ENCODE assay signal across 38 mouse cellular contexts in genomic region chr11:46418438-46418837, GRCm38 (mm10). TPM values are rescaled to one million over a fixed set of nuclear protein-coding genes. Genes with fewer than 3 reads are reported as not detected.
A peak's percentile ranks its signal among the peaks of the same experiment; 100 is the strongest.
DNase-seq lines count a peak whose midpoint lies in the region; ATAC-seq and TF ChIP-seq lines count a peak whose summit lies in the region.
"Had no signal": no experiment of that assay in that cellular context is flagged by ENCODE, and none has a peak within 500 bp of the region (broad histone marks: within the 10 kb centered on the region; RNA-seq: fewer than 3 reads in every experiment).

No protein-coding gene starts in this region.

- ATAC-seq in limb, embryonic 13.5 days (ENCODE audit: low FRiP score, low read depth) = peak; percentile 90
- no peak for ATAC-seq in forebrain, embryonic 13.5 days
- ATAC-seq: forebrain, embryonic 16.5 days; inflammation-experienced regulatory T-cells, adult 6 months; midbrain, embryonic 16.5 days had no signal

- TF ChIP-seq POLR2A in thymus, adult 2 months (IDR thresholded peaks at IDR 0.05; ENCODE audit: control insufficient read depth, extremely low read depth, insufficient read depth, low read length, poor library complexity) = no peak

- H3K27ac ChIP-seq in limb, embryonic 13.5 days = no peak overlapping the region; the same call in 1 of the 2 replicates
- no peak overlapping the region for H3K27ac ChIP-seq in forebrain, embryonic 13.5 days
- H3K27ac ChIP-seq in thymus, adult 2 months (ENCODE audit: control insufficient read depth, insufficient read depth, low read length) = no peak overlapping the region
- H3K27ac ChIP-seq: forebrain, embryonic 10.5 days; heart, adult 2 months; hindbrain, embryonic 14.5 days; kidney, embryonic 15.5 days; left cerebral cortex, adult 2 months; liver, embryonic 14.5 days had no signal

- no peak overlapping the region for H3K9ac ChIP-seq in limb, embryonic 13.5 days
- no peak overlapping the region for H3K9ac ChIP-seq in forebrain, embryonic 13.5 days
- H3K9ac ChIP-seq: heart, embryonic 12.5 days; hindbrain, embryonic 14.5 days; kidney, embryonic 15.5 days; liver, embryonic 14.5 days; lung, embryonic 14.5 days had no signal

- peak; percentile 13 for DNase-seq in gastrocnemius, postnatal 25 days
- DNase-seq in gastrocnemius, adult 18-20 months (ENCODE audit: low spot score) = no peak
- DNase-seq in A20 (ENCODE audit: low read depth, low spot score) = peak; percentile 47
- DNase-seq in NIH3T3 (ENCODE audit: low read depth) = peak; percentile 56
- DNase-seq in left cerebral cortex, postnatal 10 days (ENCODE audit: extremely low spot score in 1 of 2, low spot score in 2 of 2) = no peak
- no peak for DNase-seq in thymus, adult 2 months
- DNase-seq: adrenal gland, postnatal 25 days; B cell, adult 2 months; cerebellum, adult 11-12 months; cerebellum, adult 9-11 months; gastrocnemius, postnatal 14 days; heart, adult 2 months; kidney, adult 11 months; kidney, postnatal 25 days; lung, postnatal 14 days; thymus, postnatal 4 days had no signal

- H3K36me3 ChIP-seq in limb, embryonic 13.5 days = no peaks in the 10 kb centered on the region
- no peaks in the 10 kb centered on the region for H3K36me3 ChIP-seq in forebrain, embryonic 13.5 days (ENCODE audit: poor library complexity, severe bottlenecking)
- no peaks in the 10 kb centered on the region for H3K36me3 ChIP-seq in thymus, adult 2 months (ENCODE audit: control insufficient read depth, insufficient read depth, low read length)
- H3K36me3 ChIP-seq: forebrain, embryonic 10.5 days; heart, embryonic 12.5 days; kidney, embryonic 15.5 days had no signal

- H3K4me3 ChIP-seq in limb, embryonic 13.5 days = no peak overlapping the region
- no peak overlapping the region for H3K4me3 ChIP-seq in forebrain, embryonic 13.5 days
- no peak overlapping the region for H3K4me3 ChIP-seq in thymus, adult 2 months (ENCODE audit: control insufficient read depth, insufficient read depth, low read length)
- H3K4me3 ChIP-seq: forebrain, embryonic 10.5 days; heart, adult 2 months; heart, embryonic 12.5 days; kidney, embryonic 15.5 days; left cerebral cortex, adult 2 months had no signal

- intact Hi-C loops in left cerebral cortex, postnatal 10 days (cut with DNase I) = no loop called here

- H3K4me2 ChIP-seq in limb, embryonic 13.5 days (replicated peaks) = no peak overlapping the region
- H3K4me2 ChIP-seq in forebrain, embryonic 13.5 days = no peak overlapping the region
- H3K4me2 ChIP-seq: heart, embryonic 12.5 days; hindbrain, embryonic 14.5 days; kidney, embryonic 15.5 days; lung, embryonic 14.5 days; midbrain, embryonic 11.5 days had no signal

- 10% methylated on average over 1 of the region's 1 CpGs for WGBS in limb, embryonic 13.5 days
- 81% methylated on average over 1 of the region's 1 CpGs for WGBS in forebrain, embryonic 13.5 days
- 94% methylated on average over 1 of the region's 1 CpGs for WGBS in thymus, adult 2 months

- TF ChIP-seq CTCF in thymus, adult 2 months (IDR thresholded peaks at IDR 0.05; ENCODE audit: borderline replicate concordance, control insufficient read depth, extremely low read depth, insufficient read depth, low read length, poor library complexity) = no peak

- no peaks in the 10 kb centered on the region for H3K9me3 ChIP-seq in limb, embryonic 13.5 days
- no peaks in the 10 kb centered on the region for H3K9me3 ChIP-seq in forebrain, embryonic 13.5 days (replicated peaks)
- H3K9me3 ChIP-seq: forebrain, embryonic 10.5 days; heart, embryonic 12.5 days; kidney, embryonic 15.5 days had no signal

- H3K27me3 ChIP-seq in limb, embryonic 13.5 days = no peaks in the 10 kb centered on the region
- no peaks in the 10 kb centered on the region for H3K27me3 ChIP-seq in forebrain, embryonic 13.5 days
- no peaks in the 10 kb centered on the region for H3K27me3 ChIP-seq in thymus, adult 2 months (ENCODE audit: control insufficient read depth, insufficient read depth, low read length)
- H3K27me3 ChIP-seq: heart, embryonic 12.5 days; kidney, embryonic 15.5 days had no signal

- peaks cover 12% of the 10 kb centered on the region for H3K4me1 ChIP-seq in limb, embryonic 13.5 days
- H3K4me1 ChIP-seq in forebrain, embryonic 13.5 days = no peaks in the 10 kb centered on the region
- peaks cover 3% of the 10 kb centered on the region; the same call in 1 of the 2 replicates for H3K4me1 ChIP-seq in thymus, adult 2 months (replicated peaks; ENCODE audit: control insufficient read depth, insufficient read depth, low read length)
- H3K4me1 ChIP-seq: forebrain, embryonic 10.5 days; heart, embryonic 12.5 days; kidney, embryonic 15.5 days had no signal

RNA-seq across cellular contexts. Expression of gene Med7, which starts 18.3 kb away (rescaled TPM):
- 10 to 100 TPM; 13.6 to 16.1 TPM for total RNA-seq in gastrocnemius, postnatal 25 days (2021)
- total RNA-seq in gastrocnemius, adult 18-20 months (2021) = 10 to 100 TPM; 15.8 to 16.6 TPM
- 83.4 and 92.5 TPM in 2 replicates for polyA plus RNA-seq in limb, embryonic 13.5 days (2015; fragmentation: Nextera tagmentation; extraction: Ambion mirVana)
- 94.8 and 95.0 TPM in 2 replicates for polyA plus RNA-seq in forebrain, embryonic 13.5 days (2015; fragmentation: Nextera tagmentation; extraction: Ambion mirVana)
- total RNA-seq in left cerebral cortex, postnatal 10 days (2021) = 10 to 100 TPM; 31.5 to 33.6 TPM
- polyA plus RNA-seq in thymus, adult 2 months (2012; rRNA removed) = 26.2 and 28.2 TPM in 2 replicates

RNA-seq across cellular contexts. Expression of gene Fam71b, which starts 22.1 kb away (rescaled TPM):
- not detected for total RNA-seq in gastrocnemius, postnatal 25 days (2021)
- total RNA-seq in gastrocnemius, adult 18-20 months (2021) = not detected
- not detected in 2 replicates for polyA plus RNA-seq in limb, embryonic 13.5 days (2015; fragmentation: Nextera tagmentation; extraction: Ambion mirVana)
- not detected in 2 replicates for polyA plus RNA-seq in forebrain, embryonic 13.5 days (2015; fragmentation: Nextera tagmentation; extraction: Ambion mirVana)
- total RNA-seq in left cerebral cortex, postnatal 10 days (2021) = not detected
- 2.1 and 2.6 TPM in 2 replicates for polyA plus RNA-seq in thymus, adult 2 months (2012; rRNA removed)
- total RNA-seq: adrenal gland, postnatal 25 days; ES-E14; gastrocnemius, postnatal 14 days; heart, adult 2 months; hematopoietic stem cell, adult 5-6 weeks; layer of hippocampus, adult 18-20 months; layer of hippocampus, postnatal 14 days; left cerebral cortex, adult 2 months; left cerebral cortex, postnatal 36 days; megakaryocyte progenitor cell, adult 5-6 weeks; neutrophil, adult 5-6 weeks had no signal
- polyA plus RNA-seq: forebrain, embryonic 10.5 days; forebrain, embryonic 16.5 days; heart, embryonic 12.5 days; heart, postnatal 0 days; hindbrain, embryonic 14.5 days; kidney, embryonic 15.5 days; lung, embryonic 14.5 days; midbrain, embryonic 11.5 days; midbrain, embryonic 16.5 days; neural tube, embryonic 11.5 days had no signal

RNA-seq across cellular contexts. Expression of gene Itk, which starts 29.1 kb away (rescaled TPM):
- under 1 TPM in 1 of 2 experiments, not detected in 1; 0.08 TPM for total RNA-seq in gastrocnemius, postnatal 25 days (2021)
- under 1 TPM in 1 of 2 experiments, not detected in 1; 0.17 TPM for total RNA-seq in gastrocnemius, adult 18-20 months (2021)
- polyA plus RNA-seq in limb, embryonic 13.5 days (2015; fragmentation: Nextera tagmentation; extraction: Ambion mirVana) = 0.04 and 0.10 TPM in 2 replicates
- polyA plus RNA-seq in forebrain, embryonic 13.5 days (2015; fragmentation: Nextera tagmentation; extraction: Ambion mirVana) = not detected in 2 replicates
- total RNA-seq in left cerebral cortex, postnatal 10 days (2021) = under 1 TPM; 0.34 to 0.41 TPM
- polyA plus RNA-seq in thymus, adult 2 months (2012; rRNA removed) = 117 and 125 TPM in 2 replicates
- total RNA-seq: ES-E14 had no signal
- polyA plus RNA-seq: forebrain, embryonic 10.5 days; forebrain, embryonic 16.5 days; heart, embryonic 12.5 days; heart, postnatal 0 days; midbrain, embryonic 11.5 days; midbrain, embryonic 16.5 days; neural tube, embryonic 11.5 days had no signal

RNA-seq across cellular contexts. Expression of gene Havcr2, which starts 36.3 kb away (rescaled TPM):
- not detected for total RNA-seq in gastrocnemius, postnatal 25 days (2021)
- total RNA-seq in gastrocnemius, adult 18-20 months (2021) = not detected
- 0.17 TPM in 1 of 2 replicates, not detected in the other for polyA plus RNA-seq in limb, embryonic 13.5 days (2015; fragmentation: Nextera tagmentation; extraction: Ambion mirVana)
- 0.06 and 0.23 TPM in 2 replicates for polyA plus RNA-seq in forebrain, embryonic 13.5 days (2015; fragmentation: Nextera tagmentation; extraction: Ambion mirVana)
- total RNA-seq in left cerebral cortex, postnatal 10 days (2021) = 1 to 10 TPM in 1 of 2 experiments, under 1 TPM in 1; 0.87 to 1.5 TPM
- 1.8 TPM in 2 replicates for polyA plus RNA-seq in thymus, adult 2 months (2012; rRNA removed)
- total RNA-seq: ES-E14; gastrocnemius, postnatal 14 days had no signal
- polyA plus RNA-seq: forebrain, embryonic 10.5 days had no signal

Comparison
In these comparisons a context has a peak if more than half of its experiments do, and no peak if none do; other contexts are left out.
1. DNase-seq: peak in gastrocnemius, postnatal 25 days (single experiment), A20 (single experiment) and NIH3T3 (single experiment); none in gastrocnemius, adult 18-20 months (single experiment), left cerebral cortex, postnatal 10 days (0 of 2) and thymus, adult 2 months (single experiment).